Mouse (Mus musculus): ENCODE measurements at regions not wholly inside any gene's neighbourhood (a gene's known extent, or its start where the extent isn't known, plus 50 kb on each side); places are given as distances from the start of the nearest gene placed in this dataset.

- Histone ChIP-seq H3K27me3 (ENCODE audit: control insufficient read depth in 1 of 2, insufficient read depth in 2 of 2, low read length in 2 of 2) (no peaks in the 10 kb centered on the region), H3K4me3 (ENCODE audit: control insufficient read depth in 1 of 2, insufficient read depth in 1 of 2, low read depth in 2 of 2, low read length in 2 of 2) (no peak overlapping the region), H3K9me3 (replicated peaks; ENCODE audit: insufficient read depth, low read length) (no peaks in the 10 kb centered on the region), H3K4me1 (ENCODE audit: control insufficient read depth in 1 of 2, insufficient read depth in 2 of 2, low read length in 2 of 2) (no peaks in the 10 kb centered on the region), H3K36me3 (ENCODE audit: control insufficient read depth in 1 of 2, insufficient read depth in 2 of 2, low read length in 2 of 2) (no peaks in the 10 kb centered on the region), H3K79me2 (ENCODE audit: control insufficient read depth, insufficient read depth, low read length, poor library complexity) (no peaks in the 10 kb centered on the region), H3K9ac (ENCODE audit: control insufficient read depth, low read depth, low read length, poor library complexity, severe bottlenecking) (no peak overlapping the region), H3K27ac (ENCODE audit: control insufficient read depth, low read depth, low read length) (no peak overlapping the region)
- DNase-seq (ENCODE audit: low read depth, low spot score), result no peak
- TF ChIP-seq ZNF384 (IDR thresholded peaks at IDR 0.05; ENCODE audit: low read depth, low read length), result no peak
- no peak for TF ChIP-seq EP300 (IDR thresholded peaks at IDR 0.05; ENCODE audit: low read depth in 1 of 2, low read length in 2 of 2)
- no peak for TF ChIP-seq ZC3H11A (IDR thresholded peaks at IDR 0.05; ENCODE audit: low read depth, low read length)
- TF ChIP-seq USF1 (IDR thresholded peaks at IDR 0.05; ENCODE audit: low read depth, low read length), result no peak
- no peak for TF ChIP-seq UBTF (IDR thresholded peaks at IDR 0.05; ENCODE audit: borderline replicate concordance, insufficient read depth, low read depth, low read length)
- TF ChIP-seq ZKSCAN1 (IDR thresholded peaks at IDR 0.05; ENCODE audit: low read depth, low read length), result no peak
Measured at GRCm38 (mm10) chr5:101323041-101323950, 341.5 kb downstream of the Nkx6-1 start.

- Histone ChIP-seq H3K27me3 (ENCODE audit: control insufficient read depth in 1 of 2, insufficient read depth in 2 of 2, low read length in 2 of 2) (no peaks in the 10 kb centered on the region), H3K9ac (ENCODE audit: control insufficient read depth, low read depth, low read length, poor library complexity, severe bottlenecking) (no peak overlapping the region), H3K4me1 (ENCODE audit: control insufficient read depth in 1 of 2, insufficient read depth in 2 of 2, low read length in 2 of 2) (no peaks in the 10 kb centered on the region), H3K9me3 (replicated peaks; ENCODE audit: insufficient read depth, low read length) (no peaks in the 10 kb centered on the region), H3K36me3 (ENCODE audit: control insufficient read depth in 1 of 2, insufficient read depth in 2 of 2, low read length in 2 of 2) (no peaks in the 10 kb centered on the region), H3K79me2 (ENCODE audit: control insufficient read depth, insufficient read depth, low read length, poor library complexity) (no peaks in the 10 kb centered on the region), H3K4me3 (ENCODE audit: control insufficient read depth in 1 of 2, insufficient read depth in 1 of 2, low read depth in 2 of 2, low read length in 2 of 2) (no peak overlapping the region), H3K27ac (ENCODE audit: control insufficient read depth, low read depth, low read length) (no peak overlapping the region)
- DNase-seq (ENCODE audit: low read depth, low spot score), result no peak
- TF ChIP-seq E2F4 (IDR thresholded peaks at IDR 0.05; ENCODE audit: borderline replicate concordance, low read depth, low read length), result no peak
- TF ChIP-seq CHD2 (IDR thresholded peaks at IDR 0.05; ENCODE audit: low read length), result no peak
- no peak for TF ChIP-seq POLR2AphosphoS5 (IDR thresholded peaks at IDR 0.05; ENCODE audit: borderline replicate concordance, low read depth, low read length)
- no peak for TF ChIP-seq MAX (IDR thresholded peaks at IDR 0.05; ENCODE audit: low read length)
- TF ChIP-seq HCFC1 (IDR thresholded peaks at IDR 0.05; ENCODE audit: low read depth, low read length), result no peak
- TF ChIP-seq USF1 (IDR thresholded peaks at IDR 0.05; ENCODE audit: low read depth, low read length), result no peak
- TF ChIP-seq NELFE (IDR thresholded peaks at IDR 0.05; ENCODE audit: low read depth, low read length), result no peak
- TF ChIP-seq TBP (IDR thresholded peaks at IDR 0.05; ENCODE audit: low read depth, low read length), result no peak
- no peak for TF ChIP-seq TCF12 (IDR thresholded peaks at IDR 0.05; ENCODE audit: low read depth, low read length)
- TF ChIP-seq ZNF384 (IDR thresholded peaks at IDR 0.05; ENCODE audit: low read depth, low read length), result no peak
- TF ChIP-seq USF2 (IDR thresholded peaks at IDR 0.05; ENCODE audit: borderline replicate concordance in 1 of 2, insufficient read depth in 1 of 2, low read depth in 1 of 2, low read length in 2 of 2), result no peak
Measured at GRCm38 (mm10) chr5:101299986-101300385, 364.8 kb downstream of the Nkx6-1 start.
